Mouse (Mus musculus) erythroid progenitor cell, adult 5-6 weeks (primary cell): ENCODE results near the gene Txnl4b. TPM values are rescaled to one million over a fixed set of nuclear protein-coding genes. Genes with fewer than 3 reads are reported as not detected.

Experiments
- ATAC-seq: replicated peaks from 2 replicates; pipeline ENCODE4 v1.8.0; 2016; ENCODE audit warnings: moderate number of reproducible peaks, mild to moderate bottlenecking, moderate TSS enrichment, inconsistent platforms; ENCODE audit not compliant: poor library complexity, low FRiP score, severe bottlenecking
- total RNA-seq, 2 experiments: library from RNA; stranded (forward) in 1 of 2; stranded (reverse) in 1 of 2; fragments of 150-400 nt in 1 of 2; fragments of 186-747, 209-891 nt in 1 of 2; gene quantifications; 2 replicates each; pipeline versions ENCODE4 v1.2.3 to v1.2.4; 2015 to 2017; ENCODE audit warnings: low replicate concordance in 2 of 2

Gene Txnl4b
- 4.0 and 8.0 TPM in 2 replicates for total RNA-seq (2015; ENCODE audit: low replicate concordance)
- total RNA-seq (2017; ENCODE audit: low replicate concordance), result 10.7 and 11.5 TPM in 2 replicates

DNA sequence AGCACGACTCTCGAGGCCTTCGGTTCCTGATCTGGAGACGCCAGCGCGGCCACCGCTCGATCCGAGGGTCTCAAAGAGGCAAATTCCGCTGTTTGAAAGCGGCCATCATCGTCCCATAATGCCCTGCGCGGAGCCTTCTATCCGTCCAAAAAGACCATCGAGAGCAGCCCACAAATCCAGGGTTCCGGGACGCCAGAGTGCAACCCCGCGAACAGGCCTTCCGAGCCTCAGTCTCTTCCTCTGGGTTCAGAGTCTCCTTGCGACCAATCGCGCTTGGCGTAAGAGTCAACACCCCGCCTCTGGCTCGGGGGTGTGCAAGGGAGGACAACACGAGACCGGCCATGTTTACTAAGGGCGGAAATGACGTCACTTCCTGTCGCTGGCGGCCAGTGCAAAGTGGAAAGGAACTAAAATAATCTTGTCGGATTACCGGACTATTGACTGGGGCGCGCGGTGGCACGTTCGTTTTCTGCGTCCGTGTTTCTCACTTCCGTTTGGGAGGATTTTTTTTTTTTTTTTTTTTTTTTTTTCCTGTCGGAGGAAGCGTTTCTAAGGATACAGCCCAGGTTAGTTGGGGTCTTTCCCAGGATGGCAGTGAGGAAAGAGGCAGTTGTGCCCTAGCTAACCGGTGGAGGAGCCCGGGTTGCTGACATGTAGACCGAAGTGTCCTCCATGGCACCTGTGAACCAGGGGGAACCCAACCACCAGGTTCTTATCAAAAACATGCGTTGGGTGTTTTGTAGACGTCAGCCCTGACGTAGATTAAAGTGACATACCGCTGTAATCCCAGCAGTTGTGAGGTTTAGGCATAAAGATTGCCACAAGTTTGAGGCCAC is at the start of gene Txnl4b, which contains the start of gene Dhx38:
Gene Txnl4b (plus strand): TSS at position 395 of the 836 bp plus-strand sequence.
Gene Dhx38 (minus strand): TSS at position 364 of the 836 bp plus-strand sequence.
- peak; percentile 95 for ATAC-seq

DNA sequence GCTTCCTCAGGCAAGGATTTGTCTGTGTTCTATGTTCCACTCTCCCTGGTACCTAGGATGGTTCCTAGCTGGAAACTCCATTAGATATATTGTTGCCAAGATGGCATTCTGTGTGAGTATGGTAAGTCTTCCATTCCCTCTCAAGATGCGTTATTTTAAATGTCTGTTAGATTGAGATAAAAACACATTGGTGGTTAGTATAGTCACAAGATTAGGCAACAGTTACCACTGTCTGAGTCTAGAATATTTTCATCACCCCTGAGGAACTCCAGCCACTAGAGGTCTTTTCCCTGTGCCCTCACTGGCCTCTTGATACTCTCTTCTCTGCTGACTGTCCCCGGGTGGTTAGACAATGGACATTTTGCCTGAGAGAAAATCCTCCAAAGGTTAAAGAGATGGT is 41.7 kb upstream of the Txnl4b start:
- no peak for ATAC-seq

DNA sequence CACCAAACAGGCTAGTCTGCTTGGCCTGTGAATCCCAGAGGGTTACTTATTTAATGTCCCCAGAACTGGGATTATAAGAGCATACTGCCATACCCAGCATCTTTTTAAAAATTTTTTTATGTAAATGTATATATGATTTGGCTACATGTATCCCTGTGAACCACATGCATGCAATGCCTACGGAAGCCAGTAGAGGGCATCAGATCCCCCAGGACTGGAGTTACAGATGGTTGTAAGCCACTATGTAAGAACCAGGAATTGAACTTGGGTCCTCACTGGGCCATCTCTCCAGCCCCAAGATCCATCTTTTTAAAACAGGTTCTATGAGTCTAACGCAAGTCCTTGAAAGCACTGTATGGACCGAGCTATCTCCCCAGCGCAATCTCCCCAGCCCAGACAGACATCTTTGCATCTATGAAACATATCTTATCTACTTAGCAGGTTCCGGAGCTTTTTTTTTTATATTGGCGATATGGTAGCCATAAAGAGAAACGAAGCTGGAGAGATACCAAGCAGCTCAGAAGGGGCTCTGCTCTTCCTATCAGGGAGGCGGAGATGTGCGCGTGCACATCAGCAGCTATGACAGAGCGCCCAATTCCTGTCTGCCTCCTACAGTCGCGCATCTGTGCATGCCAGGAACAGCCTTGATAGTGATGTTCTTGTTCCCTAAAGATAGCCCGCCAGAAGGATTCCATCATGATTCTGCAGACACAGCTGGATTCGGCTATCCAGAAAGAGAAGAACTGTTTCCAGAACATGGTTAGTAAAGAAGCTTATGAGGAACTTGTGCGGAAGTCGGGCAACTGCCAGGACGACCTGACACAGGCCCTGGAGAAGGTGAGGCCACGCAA is 30.3 kb upstream of the Txnl4b start:
- ATAC-seq, result no peak

DNA sequence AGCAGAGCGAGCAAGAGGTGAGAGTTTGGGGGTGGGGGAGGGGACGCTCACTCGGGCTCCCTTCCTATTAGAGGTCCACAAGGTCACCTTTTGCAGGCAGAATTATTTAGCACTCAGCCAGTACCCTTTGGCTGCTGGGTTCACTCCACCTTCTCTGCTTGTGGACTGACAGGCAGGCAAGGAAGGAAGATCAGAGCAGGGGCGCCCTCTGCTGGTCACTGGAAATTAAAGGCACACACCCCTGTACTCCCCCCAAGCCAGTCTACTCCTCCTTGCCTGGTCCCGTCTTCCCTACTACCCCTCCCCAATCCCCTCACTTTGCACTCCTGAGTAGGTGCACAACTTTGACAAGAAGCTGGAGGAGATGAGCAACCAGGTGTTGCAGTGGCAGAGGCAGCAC is 29.0 kb upstream of the Txnl4b start:
- 0 out of 2 replicates have a peak, but pooled peaks have one; percentile 37 for ATAC-seq

DNA sequence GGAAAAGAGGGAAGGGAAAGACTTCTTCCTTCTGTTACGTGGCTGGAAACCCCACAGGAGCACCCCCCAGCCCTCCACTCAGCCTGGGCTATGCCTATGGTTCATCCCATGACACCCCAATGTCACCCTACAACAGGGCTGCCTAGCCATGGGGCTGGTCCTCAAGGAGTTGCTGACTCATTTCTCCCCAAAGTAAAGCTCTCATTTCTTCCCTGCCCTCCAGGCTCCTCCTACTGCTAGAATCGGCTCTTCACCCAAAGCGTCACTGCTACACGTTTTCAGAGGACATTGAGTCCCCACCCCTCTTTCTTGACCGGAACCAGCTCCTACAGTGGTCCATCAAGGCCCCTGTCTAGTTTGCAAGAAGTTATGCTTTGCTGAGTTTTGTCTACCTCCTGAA is 23.5 kb upstream of the Txnl4b start:
- ATAC-seq, result no peak

DNA sequence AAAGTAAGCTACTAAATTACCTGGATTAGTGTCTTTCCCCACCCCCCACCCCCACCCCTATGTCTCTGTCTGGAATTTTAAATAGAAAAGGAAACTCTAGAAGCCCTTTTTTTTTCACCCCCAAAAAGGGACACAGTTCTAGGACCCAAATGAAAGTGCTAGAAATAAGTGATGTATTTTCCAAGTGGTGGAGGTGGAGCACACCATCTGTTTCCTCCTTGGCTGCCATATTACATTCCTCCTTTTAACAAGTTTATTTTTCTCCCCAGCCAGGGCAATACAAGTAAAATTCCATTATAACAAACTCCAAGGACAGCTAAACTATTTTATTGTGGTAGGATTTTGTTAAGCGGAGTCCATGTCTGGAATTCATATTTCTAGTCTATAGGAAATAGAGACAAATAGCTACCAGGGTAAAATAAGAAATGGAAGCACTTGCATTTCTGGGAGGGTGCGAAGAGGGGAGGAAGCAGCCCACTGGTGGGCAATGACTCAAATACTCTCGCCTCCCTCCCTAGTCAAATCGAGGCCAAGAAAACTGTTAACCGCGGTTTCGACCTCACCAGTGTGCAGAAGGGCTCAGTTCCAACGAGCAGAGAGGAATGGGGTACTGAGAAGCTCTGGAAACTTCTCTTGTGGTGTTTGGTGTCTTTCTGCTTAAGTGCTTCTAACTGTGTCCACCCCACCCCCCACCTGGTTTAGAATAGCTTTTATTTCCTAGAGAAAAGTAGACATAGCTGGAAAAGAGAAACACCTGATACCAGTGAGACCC is 22.8 kb upstream of the Txnl4b start:
- no peak for ATAC-seq

DNA sequence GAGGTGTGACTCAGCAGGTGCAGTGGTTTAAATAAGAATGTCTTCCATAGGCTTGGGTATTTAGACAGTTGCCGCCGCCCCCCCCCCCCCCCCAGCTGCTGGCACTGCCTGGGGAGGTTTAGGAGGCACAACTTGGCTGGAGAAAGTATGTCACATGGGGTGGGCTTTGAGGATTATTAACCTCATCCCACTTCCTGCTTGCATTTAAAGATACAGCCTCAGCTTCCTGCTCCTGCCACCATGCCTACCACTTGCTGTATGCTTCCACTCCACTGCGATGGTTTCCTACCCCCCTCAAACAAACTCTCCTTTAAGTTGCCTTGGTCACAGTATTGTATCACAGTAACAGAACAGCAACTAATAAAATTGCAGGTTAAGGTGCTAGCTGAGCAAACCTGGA is 21.6 kb upstream of the Txnl4b start:
- ATAC-seq, result no peak

DNA sequence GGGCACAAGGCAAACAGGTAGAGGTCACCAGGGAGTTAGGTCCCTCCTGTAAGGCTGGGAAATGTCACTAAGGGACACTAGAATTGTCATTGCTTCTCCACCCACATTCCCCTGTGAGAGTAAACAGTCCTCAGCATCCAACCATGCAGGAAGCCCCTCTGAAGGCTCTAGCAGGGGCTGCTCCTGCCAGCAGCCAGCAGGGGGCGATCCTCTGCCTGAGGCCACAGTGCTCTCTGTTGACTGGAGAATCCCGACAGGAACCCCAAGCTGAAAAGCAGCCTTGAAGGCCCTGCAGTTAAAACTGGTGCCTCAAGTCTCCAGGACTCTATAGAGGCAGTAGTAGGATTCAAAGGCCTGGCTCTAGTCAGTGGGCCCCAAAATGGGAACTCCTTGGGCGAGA is 14.0 kb upstream of the Txnl4b start:
- no peak for ATAC-seq

DNA sequence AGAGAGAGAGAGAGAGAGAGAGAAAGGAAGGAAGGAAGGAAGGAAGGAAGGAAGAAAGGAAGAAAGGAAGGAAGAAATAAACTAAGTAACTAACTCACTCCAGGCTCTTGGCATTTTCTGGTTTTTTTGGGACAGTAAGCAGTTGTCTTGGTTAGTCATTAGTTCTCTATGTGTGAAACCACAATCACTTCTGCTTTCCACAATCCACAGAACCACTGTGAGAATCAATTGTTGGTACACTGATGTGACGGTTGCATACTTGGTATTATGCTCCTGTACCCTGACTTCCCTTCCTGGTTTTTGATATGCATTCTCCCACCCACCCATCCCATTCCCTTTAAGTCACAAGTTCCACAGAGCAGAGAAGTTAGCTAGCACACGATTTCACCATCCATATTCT is 1.8 kb upstream of the Txnl4b start:
- ATAC-seq, result no peak

DNA sequence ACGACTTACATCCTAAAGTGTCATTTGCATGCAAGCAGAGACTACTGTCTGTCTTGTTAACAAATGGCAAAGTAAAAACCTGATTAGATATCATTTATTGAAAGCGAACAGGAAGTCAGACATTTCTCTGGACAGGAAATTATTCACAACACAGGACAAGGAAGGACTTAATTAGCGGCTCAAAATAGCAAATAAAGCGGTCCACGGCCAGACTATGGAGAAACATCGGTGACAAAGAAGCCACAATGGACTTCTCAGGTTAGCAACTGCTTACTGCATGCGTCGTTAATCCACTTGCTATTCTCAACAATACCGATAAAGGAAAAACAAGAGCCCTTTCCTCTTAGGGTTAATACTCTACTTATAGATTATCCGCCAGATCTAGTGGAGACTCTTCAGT is 926 bp upstream of the Txnl4b start:
- no peak for ATAC-seq

DNA sequence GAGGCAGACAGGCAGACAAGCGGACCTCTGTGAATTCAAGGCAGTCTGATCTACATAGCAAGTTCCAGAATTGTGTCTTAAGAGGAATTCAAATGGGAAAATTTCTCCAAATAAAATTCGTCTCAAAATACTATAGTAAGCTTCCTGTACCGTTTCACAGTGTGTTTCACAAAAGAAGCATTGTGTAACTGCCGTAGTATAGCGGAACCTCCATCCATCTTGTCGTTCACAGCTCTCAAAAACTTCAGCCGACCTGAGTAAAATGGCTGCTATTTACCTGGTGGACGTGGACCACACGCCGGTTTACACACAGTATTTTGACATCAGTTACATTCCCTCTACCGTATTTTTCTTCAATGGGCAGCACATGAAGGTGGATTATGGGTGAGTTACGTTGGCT is 5.4 kb downstream of the Txnl4b start:
- ATAC-seq, result no peak

DNA sequence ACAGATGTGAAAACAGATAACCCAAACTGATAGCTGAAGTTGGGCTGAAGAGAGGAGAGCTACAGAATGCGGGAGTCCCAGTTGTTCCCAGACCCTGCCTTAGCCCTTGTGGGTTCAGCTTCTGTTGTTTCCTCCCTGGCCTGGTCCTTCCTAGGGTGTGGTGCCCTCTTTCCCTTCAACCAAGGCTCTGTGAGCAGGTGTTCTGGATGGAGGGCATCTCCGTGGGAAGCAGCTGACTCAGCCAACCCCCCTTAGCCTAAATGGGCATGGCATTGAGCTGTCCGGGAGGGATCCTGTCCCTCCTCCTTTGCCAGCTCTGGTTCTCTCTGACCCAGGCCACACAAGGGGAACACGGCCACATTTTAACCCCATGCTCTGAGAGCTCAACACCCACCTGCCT is 10.6 kb downstream of the Txnl4b start:
- no peak for ATAC-seq

DNA sequence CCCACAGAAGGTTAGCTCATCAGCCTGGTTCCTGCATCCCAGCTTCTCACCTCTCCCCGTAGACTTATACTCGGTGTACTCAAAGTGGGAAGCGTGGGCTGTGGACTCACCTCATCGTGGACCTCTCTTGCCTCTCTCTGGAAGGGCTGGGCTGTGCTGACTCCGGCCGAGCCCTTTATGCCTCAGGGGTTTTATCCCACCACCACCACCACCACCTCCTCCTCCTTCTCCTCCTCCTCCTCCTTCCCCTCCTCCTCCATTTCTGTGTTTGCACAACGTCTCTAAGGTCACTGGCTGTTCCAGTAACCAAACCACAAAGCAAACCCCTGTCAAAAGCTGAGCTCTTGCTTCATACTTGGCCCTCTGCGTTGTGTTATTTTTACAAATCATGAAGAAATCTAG is 13.2 kb downstream of the Txnl4b start, which contains the start of gene Hp:
Gene Hp (minus strand): TSS at position 273 of the 402 bp plus-strand sequence.
- ATAC-seq, result no peak

DNA sequence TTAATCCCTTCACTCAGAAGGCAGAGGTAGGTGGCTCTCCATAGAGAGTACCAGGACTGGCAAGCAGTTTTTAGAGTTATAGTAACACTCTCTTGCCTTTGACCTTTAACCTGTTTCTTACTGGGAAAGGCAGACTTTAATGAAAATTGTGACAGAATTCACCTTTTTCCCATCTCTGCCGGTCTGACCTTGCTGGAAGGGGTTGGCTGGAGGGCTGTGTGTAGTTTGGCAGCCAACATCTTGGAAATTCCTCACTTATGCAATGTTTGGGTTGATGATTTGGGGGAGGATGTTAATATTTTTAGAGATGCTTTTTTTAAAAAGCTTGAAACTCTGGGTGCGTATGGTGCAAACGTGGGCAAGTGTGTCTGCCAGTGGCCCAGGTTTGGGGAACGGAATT is 18.6 kb downstream of the Txnl4b start:
- ATAC-seq, result no peak

DNA sequence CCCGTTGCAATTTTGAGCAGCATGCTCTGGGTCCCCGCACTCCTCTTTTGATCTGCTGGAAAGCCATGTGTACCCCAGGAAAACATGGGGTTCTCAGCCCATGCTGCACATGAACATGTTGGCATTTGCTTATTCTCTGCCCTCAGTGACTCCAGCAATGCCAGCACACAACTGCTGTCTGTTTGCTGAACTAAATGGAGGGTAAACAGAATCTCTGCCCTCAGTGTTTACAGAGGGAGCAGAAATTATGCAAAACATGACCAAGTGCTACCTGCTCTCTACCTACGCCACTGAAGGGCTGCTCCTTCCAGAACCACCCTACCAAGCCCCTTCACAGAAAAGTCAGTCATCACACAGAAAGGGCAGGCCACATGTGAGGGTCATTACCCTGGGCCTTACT is 19.1 kb downstream of the Txnl4b start:
- no peak for ATAC-seq

DNA sequence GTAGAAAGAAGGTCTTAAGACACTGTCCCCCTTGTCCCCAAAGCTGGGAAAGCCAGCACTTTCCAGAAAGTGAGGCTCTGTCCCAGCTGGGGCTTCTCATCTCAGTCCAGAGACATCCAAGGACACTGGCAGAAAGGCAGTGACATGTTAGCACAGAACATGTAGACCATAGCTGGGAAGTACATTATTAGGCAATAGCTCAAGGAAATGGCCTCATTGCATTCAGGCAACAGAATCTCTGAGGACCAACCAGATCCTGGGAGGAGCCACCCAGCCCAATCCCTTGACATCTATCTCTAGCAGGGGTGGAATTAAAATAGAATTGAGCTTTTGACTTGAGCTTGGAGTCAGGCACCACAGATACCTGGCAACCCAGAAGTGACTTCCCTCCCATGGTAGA is 20.0 kb downstream of the Txnl4b start:
- ATAC-seq, result no peak

DNA sequence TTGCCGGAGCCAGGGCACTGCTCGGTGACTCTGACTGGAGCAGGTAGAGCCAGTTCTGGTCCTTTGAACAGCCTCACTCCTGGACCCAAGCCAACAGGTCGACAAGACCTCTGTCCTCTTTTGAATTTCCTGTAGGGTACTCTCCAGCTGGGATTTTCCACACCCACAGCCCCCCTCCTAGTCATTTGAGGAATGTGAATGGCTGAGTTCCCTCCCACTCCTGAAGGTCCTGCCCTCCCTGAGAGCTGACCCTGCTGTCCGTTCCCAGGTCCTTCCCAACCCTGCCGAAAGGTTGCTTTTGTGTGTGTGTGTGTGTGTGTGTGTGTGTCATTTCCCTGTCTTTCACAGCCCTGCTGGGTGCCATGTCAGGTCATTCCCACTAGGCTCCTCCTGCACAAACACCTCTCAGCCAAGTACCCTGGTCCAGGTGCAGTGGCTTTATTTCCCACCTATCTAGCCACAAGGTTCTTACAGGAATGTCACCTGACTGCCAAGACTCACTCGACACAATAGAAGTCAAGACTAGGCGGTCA is 21.3 kb downstream of the Txnl4b start:
- no peak for ATAC-seq

DNA sequence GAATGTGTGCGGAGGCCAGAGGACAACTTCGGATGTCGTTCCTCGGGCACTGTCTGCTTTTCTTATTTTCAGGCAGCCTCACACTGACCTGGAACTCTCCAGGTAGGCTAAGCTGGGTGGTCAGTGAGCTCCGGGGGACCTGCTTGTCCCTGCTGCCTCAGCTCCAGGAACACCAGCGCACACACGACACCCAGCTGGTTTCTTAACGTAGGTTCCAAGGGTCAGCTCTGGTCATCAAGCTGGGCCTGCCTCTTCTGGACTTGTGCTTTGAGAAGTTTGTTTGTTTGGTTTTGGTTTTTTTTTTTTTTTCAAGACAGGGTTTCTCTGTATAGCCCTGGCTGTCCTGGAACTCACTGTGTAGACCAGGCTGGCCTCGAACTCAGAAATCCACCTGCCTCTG is 25.2 kb downstream of the Txnl4b start:
- ATAC-seq, result no peak

DNA sequence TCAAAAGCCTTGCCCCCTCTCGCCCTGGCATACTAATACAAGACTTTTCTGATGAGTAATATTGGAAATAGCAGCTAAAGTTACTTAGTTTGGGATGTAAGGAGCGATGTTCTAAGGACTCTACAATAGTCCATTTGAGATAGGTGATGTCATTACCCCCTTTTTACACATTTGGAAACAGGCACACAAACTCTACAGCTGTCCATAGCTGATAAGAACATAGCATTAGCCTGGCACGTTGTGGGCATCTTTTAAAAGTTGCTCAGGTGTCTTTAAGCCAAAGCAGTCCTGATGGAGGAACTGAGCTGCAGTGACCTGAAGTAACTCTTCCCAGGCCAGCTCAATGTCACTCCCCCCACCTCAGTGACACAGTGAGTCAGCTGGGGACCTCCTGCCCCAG is 25.7 kb downstream of the Txnl4b start:
- peak; percentile 77 for ATAC-seq

DNA sequence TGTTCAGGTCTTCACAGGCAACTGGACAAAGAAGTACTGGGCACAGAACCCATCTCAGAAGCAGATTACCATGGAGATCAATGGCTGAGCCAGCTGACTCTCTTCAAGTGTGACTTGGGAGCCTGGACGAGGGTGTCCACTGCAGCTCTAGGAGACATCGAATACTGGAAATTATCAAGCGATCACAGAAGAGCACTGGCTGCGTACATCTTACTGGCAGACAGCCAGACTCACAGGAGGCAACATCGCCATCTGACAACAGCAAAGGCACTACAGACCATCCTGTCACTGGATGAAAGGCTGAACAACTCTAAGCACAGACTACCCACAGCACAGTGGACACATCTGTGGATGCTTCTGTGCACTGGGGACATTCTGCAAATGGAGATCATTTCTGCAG is 26.5 kb downstream of the Txnl4b start:
- peak; percentile 76 for ATAC-seq
